Mouse (Mus musculus) C2C12 (cell line): ENCODE measurements around the gene Comtd1. TPM values are rescaled to one million over a fixed set of nuclear protein-coding genes. Genes with fewer than 3 reads are reported as not detected.

ENCODE experiments used
- H3K27me3 ChIP-seq: one replicate; pipeline ENCODE4 v1.6.1; 2011; ENCODE audit not compliant: control insufficient read depth, insufficient read depth, insufficient read length
- H3K36me3 ChIP-seq: one replicate; pipeline ENCODE4 v1.6.1; 2011; ENCODE audit not compliant: control insufficient read depth, insufficient read depth
- H3K4me3 ChIP-seq: one replicate; pipeline ENCODE4 v1.5.1; 2011; ENCODE audit warnings: mild to moderate bottlenecking, control low read depth; ENCODE audit not compliant: poor library complexity, insufficient read depth, severe bottlenecking
- H3K79me2 ChIP-seq: one replicate; pipeline ENCODE4 v1.6.1; 2011; ENCODE audit not compliant: control insufficient read depth, insufficient read depth
- H3K79me3 ChIP-seq: one replicate; pipeline ENCODE4 v1.6.1; 2011; ENCODE audit warnings: low read depth, control low read depth
- H3ac ChIP-seq: one replicate; pipeline ENCODE3; 2011; ENCODE audit warnings: low read depth; ENCODE audit not compliant: control insufficient read depth, insufficient read length
- CEBPB ChIP-seq: IDR thresholded peaks from one replicate; pipeline ENCODE4 v1.6.1; 2011; ENCODE audit warnings: low read depth, mild to moderate bottlenecking, control low read depth, moderate library complexity
- CTCF ChIP-seq: IDR thresholded peaks from one replicate; pipeline ENCODE4 v1.5.1; 2011; ENCODE audit not compliant: control insufficient read depth, insufficient read depth, insufficient read length
- FOSL1 ChIP-seq: IDR thresholded peaks from one replicate; pipeline ENCODE4 v1.8.0; 2011; ENCODE audit warnings: mild to moderate bottlenecking, low read length; ENCODE audit not compliant: poor library complexity, insufficient read depth, severe bottlenecking
- MAX ChIP-seq: IDR thresholded peaks from one replicate; pipeline ENCODE4 v1.6.1; 2011; ENCODE audit warnings: mild to moderate bottlenecking, control low read depth
- MYOD1 ChIP-seq: IDR thresholded peaks from one replicate; pipeline ENCODE4 v1.6.1; 2011; ENCODE audit warnings: low read depth; ENCODE audit not compliant: control insufficient read depth, insufficient read length
- MYOG ChIP-seq: IDR thresholded peaks from one replicate; pipeline ENCODE4 v1.6.1; 2011; ENCODE audit not compliant: control insufficient read depth, insufficient read length; ENCODE audit errors: extremely low read depth
- USF1 ChIP-seq: IDR thresholded peaks from one replicate; pipeline ENCODE4 v1.6.1; 2011; ENCODE audit warnings: low read depth, mild to moderate bottlenecking, control low read depth, moderate library complexity
- polyA plus RNA-seq: library from polyadenylated mRNA; unstranded; fragments of >200 nt; fragmentation: generic; extraction: Trizol; gene quantifications from one replicate; pipeline ENCODE4 v1.2.1, GENCODE M21; 2012; ENCODE audit warnings: missing spikeins

Gene Comtd1
- polyA plus RNA-seq, 1 experiment = 45.5 TPM

GRCm38 (mm10) chr14:21866291-21866690 is 17.5 kb upstream of the Comtd1 start:
- Histone ChIP-seq H3K27me3 (no peaks in the 10 kb centered on the region), H3K79me3 (no peaks in the 10 kb centered on the region), H3K79me2 (no peaks in the 10 kb centered on the region), H3ac (no peak overlapping the region), H3K36me3 (no peaks in the 10 kb centered on the region), H3K4me3 (no peak overlapping the region)
- TF ChIP-seq FOSL1 (no peak), MYOD1 (no peak), MAX (no peak)

DNA sequence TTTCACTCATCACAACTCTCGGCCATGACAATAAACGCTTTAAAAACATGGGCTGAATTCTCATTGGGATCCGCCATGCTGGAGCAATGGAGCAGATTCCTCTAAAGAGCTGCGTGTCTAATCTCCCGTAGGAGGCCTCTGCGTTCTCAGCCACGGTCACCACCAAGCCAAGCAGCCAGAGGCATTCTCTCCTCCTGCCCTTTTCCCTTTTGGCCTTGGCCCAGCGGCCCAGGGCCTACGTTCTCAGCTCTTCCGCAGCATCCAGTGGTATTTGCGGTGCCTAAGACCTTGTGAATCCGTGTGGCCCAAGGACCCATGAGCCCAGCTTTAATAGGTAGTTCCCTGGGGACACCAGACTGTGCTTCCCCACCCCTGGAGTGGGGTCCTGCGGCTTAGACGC is 8.1 kb upstream of the Comtd1 start:
- H3K36me3 ChIP-seq = no peaks in the 10 kb centered on the region
- no peaks in the 10 kb centered on the region for H3K27me3 ChIP-seq
- TF ChIP-seq CEBPB (no peak), USF1 (no peak), CTCF (no peak), MYOG (no peak), MAX (no peak), MYOD1 (no peak), FOSL1 (no peak)
- H3K4me3 ChIP-seq = no peak overlapping the region
- H3K79me2 ChIP-seq = no peaks in the 10 kb centered on the region
- no peak overlapping the region for H3ac ChIP-seq
- H3K79me3 ChIP-seq = no peaks in the 10 kb centered on the region

- H3K27me3 ChIP-seq = no peaks in the 10 kb centered on the region
- H3K79me2 ChIP-seq = no peaks in the 10 kb centered on the region
- H3K4me3 ChIP-seq = no peak overlapping the region
- no peak for TF ChIP-seq FOSL1
- no peak for TF ChIP-seq MYOG
- TF ChIP-seq MAX = no peak
- H3K79me3 ChIP-seq = no peaks in the 10 kb centered on the region
- H3ac ChIP-seq = no peak overlapping the region
- H3K36me3 ChIP-seq = no peaks in the 10 kb centered on the region
Measured at GRCm38 (mm10) chr14:21855961-21856360, 7.2 kb upstream of the Comtd1 start.

GRCm38 (mm10) chr14:21854271-21854670 is 5.5 kb upstream of the Comtd1 start:
- no peak for TF ChIP-seq MYOG
- no peak for TF ChIP-seq CEBPB
- TF ChIP-seq USF1 = no peak
- TF ChIP-seq CTCF = no peak
- H3K4me3 ChIP-seq = no peak overlapping the region
- no peaks in the 10 kb centered on the region for H3K79me3 ChIP-seq
- H3K36me3 ChIP-seq = no peaks in the 10 kb centered on the region
- no peaks in the 10 kb centered on the region for H3K79me2 ChIP-seq
- no peak overlapping the region for H3ac ChIP-seq
- no peaks in the 10 kb centered on the region for H3K27me3 ChIP-seq

GRCm38 (mm10) chr14:21853456-21854109 is 4.8 kb upstream of the Comtd1 start:
- no peaks in the 10 kb centered on the region for H3K27me3 ChIP-seq
- TF ChIP-seq FOSL1 = no peak
- no peak for TF ChIP-seq CEBPB
- no peak for TF ChIP-seq MYOD1
- no peak for TF ChIP-seq USF1
- TF ChIP-seq MAX = peak; percentile 60
- TF ChIP-seq CTCF = peak; percentile 59
- TF ChIP-seq MYOG = no peak
- no peaks in the 10 kb centered on the region for H3K36me3 ChIP-seq
- H3K4me3 ChIP-seq = no peak overlapping the region
- no peaks in the 10 kb centered on the region for H3K79me2 ChIP-seq
- H3ac ChIP-seq = no peak overlapping the region
- H3K79me3 ChIP-seq = no peaks in the 10 kb centered on the region

GRCm38 (mm10) chr14:21851996-21852791 is 3.4 kb upstream of the Comtd1 start:
- H3ac ChIP-seq = no peak overlapping the region
- H3K27me3 ChIP-seq = no peaks in the 10 kb centered on the region
- TF ChIP-seq CTCF (no peak), MAX (no peak), MYOG (no peak), USF1 (no peak), FOSL1 (no peak), MYOD1 (no peak), CEBPB (no peak)
- H3K79me3 ChIP-seq = no peaks in the 10 kb centered on the region
- peaks cover 1% of the 10 kb centered on the region for H3K36me3 ChIP-seq
- H3K79me2 ChIP-seq = no peaks in the 10 kb centered on the region
- no peak overlapping the region for H3K4me3 ChIP-seq
